Mouse (Mus musculus) 3134 (cell line): ENCODE results near the gene Morc3.
A peak's percentile ranks its signal among the peaks of the same experiment; 100 is the strongest.

Experiments used
- DNase-seq: peaks from one replicate; pipeline ENCODE4 v3.0.0-alpha.2; 2011; ENCODE audit warnings: low spot score; ENCODE audit not compliant: insufficient read length; ENCODE audit errors: extremely low read depth

Gene Morc3

DNA sequence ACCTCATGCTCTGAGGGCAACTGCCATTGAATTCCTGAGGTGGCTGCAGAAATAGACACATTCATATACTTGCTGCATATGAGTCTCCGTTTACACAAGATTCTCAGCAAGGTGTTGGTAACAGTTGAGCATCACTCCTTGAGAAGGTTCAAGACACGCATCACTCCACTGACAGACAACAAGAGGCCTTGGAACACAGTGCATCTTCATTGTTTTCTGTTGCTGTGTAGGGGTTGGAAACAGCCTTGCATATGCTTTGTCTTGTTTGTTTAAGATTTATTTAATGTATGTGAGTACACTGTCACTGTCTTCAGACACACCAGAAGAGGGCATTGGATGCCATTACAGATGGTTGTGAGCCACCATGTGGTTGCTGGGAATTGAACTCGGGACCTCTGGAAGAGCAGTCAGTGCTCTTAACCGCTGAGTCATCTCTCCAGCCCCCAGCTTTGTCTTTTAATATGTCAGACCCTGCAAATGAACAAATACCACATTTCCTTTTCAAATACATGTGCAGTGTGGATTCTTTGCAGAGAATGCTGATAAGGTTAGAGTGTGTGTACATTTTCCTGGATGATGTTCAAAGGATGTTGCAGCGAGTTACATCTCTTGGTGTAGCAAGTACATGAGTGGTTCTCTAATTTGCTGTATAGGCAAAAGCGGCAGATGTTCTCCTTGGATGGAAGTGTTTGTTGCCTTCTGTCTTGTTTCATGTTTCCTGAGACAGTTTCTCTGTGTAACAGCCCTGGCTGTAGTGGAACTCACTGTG is 45.9 kb downstream of the Morc3 start:
- DNase-seq = no peak

DNA sequence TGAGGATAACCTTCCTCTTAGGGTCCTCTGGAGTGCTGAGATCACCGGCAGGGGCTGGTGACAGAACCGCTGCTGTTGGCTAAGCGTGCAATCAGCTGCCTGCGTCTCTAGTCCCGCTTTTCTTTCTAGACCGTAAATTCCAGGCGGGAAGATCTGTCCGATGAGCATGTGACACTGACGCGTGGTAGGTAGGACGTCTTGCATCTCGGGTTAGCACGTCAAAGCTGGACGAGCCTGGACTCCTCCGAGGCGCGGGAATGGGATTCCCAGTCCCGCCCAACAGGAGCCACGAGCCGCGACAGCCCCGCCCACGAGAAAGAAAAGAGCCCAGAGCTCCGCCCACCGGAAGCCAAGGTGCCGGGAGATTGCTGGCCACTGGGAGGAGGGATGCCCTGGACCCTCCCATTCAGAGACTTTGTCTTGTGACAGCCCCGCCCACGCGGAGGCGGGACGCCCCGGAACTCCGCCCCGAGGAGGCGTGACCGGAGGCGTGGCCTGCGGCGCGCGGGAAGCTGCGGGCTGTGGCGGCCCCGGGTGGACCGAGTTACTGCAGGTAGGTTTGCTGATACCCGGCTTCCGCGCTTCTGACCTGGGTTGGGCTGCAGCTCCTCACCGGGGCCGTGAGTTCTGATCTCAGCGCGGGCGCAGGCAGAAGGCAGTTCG is 51.6 kb downstream of the Morc3 start, which contains the start of gene Chaf1b:
TSS of gene Chaf1b (plus strand) at position 479 of the 663 bp plus-strand sequence.
- DNase-seq = peak; percentile 98

DNA sequence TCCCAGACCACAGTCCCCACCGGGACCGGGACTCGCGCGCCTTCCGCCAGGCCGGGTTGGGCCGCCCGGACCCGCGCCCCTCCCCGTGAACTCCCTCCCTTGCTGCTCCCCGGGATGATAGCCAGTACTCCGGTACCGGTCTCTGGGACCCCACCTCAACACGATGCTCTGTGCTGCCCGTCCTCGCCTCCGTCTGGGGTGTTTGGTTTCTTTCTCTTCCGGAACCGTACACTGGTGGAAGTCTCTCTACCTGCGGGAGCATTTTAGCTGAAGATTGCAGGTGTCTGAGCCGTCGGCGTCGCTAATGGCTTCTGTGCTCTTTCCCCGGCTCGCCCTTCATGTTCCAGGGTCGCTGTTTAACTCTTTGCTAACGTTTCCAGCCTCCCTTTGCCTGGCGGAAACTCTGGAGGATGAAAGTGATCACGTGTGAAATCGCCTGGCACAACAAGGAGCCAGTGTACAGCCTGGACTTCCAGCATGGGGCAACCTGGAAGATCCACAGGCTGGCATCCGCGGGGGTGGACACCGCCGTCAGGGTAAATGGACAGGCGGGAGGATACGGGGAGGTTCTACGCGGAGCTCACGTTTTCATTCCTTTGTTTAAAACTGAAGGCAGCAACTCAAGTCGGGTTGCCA is 52.3 kb downstream of the Morc3 start:
- peak; percentile 56 for DNase-seq

DNA sequence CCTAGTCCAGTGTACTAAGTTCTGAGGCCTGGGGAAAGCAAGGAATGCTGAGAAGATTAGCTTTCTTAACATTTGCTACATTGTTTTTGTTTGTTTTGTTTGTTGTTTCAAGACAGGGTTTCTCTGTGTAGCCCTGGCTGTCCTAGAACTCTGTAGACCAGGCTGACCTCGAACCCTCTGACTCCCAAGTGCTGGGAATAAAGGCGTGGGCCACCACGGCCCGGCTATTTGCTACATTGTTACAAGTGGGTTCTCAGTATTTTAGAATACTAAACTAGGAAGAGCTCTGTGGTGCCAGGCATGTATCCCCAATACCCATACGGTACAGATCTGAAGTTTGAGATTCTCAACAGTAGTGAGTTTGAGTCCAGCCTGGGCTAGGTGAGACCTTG is 52.8 kb downstream of the Morc3 start:
- DNase-seq = no peak

DNA sequence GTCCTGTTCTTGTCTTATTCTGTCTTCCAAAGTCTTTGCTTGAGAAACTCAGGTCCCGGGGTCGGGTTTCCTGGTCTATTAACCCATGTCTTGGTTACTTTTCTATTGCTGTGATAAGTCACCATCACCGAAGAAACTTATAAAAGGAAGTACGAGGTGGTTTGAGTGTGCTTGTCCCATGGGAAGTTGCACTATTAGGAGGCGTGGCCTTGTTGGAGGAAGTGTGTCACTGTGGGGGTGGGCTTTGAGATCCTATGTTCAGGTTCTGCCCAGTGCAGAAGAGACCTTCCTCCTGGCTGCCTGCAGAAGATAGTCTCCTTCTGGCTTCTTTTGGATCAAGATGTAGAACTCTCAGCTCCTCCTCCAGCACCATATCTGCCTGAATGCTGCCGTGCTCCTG is 56.6 kb downstream of the Morc3 start:
- DNase-seq = no peak

DNA sequence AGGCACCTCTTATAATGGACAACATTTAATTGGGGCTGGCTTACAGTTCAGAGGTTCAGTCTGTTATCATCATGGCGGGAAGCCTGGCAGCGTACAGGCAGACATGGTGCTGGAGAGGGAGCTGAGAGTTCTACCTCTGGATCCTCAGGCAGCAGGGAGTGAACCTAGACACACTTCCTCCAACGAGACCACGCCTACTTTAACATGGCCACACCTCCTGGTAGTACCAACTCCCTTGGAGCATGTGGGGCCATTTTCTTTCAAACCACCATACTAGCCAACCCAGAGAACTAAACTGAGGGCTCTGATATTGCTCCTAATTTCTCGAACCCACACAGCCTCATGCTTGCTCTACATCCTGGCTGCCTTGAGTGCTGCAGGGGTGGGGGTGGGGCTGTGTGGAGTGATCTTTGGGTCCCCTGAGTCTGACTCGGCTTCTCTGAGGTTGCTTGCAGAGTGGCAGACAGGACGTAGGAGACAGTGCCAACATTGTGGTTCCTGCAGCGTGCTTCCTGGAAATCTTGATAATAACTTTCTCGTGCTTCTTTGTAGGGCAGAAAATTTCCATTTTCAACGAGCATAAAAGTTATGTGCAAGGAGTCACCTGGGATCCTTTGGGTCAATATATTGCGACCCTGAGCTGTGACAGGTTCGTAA is 59.2 kb downstream of the Morc3 start:
- DNase-seq = no peak

DNA sequence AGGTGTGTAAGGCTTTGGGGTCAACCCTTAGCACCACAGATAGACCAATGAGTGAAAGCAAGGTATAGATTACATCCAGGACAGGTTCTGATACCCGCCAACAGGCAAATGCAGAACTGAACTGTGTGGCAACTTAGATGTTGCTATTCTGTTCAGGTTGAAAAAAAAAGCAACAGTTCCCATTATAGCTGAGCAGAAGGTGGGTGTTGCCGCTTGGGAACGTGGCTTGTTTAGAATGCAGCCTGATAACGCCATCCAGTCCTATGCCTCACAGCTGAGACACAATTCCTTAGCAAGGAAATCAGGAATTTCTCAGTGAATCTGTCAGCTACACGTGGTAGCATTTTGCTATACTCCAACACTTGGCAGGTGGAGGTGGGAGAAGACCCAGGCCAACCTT is 61.4 kb downstream of the Morc3 start:
- DNase-seq = no peak

DNA sequence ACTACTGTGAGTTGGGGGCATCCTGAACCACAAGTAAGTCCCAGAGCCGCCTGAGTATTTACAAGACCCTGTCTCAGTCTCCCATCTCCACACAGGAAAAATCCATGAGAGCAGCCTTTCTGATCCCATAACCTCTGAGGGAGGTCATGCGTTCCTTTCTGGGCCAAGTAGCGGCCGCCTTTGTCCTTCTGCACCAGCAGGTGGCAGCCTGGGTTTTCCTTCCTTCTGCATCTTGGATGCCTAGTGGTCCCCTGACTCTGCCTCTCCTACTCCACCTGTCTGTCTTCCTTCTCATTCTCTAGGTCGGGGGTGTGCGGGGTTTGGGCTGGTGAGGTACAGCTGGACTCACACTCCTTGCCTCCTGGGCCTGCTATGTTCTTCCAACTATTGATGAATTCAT is 71.1 kb downstream of the Morc3 start:
- no peak for DNase-seq

DNA sequence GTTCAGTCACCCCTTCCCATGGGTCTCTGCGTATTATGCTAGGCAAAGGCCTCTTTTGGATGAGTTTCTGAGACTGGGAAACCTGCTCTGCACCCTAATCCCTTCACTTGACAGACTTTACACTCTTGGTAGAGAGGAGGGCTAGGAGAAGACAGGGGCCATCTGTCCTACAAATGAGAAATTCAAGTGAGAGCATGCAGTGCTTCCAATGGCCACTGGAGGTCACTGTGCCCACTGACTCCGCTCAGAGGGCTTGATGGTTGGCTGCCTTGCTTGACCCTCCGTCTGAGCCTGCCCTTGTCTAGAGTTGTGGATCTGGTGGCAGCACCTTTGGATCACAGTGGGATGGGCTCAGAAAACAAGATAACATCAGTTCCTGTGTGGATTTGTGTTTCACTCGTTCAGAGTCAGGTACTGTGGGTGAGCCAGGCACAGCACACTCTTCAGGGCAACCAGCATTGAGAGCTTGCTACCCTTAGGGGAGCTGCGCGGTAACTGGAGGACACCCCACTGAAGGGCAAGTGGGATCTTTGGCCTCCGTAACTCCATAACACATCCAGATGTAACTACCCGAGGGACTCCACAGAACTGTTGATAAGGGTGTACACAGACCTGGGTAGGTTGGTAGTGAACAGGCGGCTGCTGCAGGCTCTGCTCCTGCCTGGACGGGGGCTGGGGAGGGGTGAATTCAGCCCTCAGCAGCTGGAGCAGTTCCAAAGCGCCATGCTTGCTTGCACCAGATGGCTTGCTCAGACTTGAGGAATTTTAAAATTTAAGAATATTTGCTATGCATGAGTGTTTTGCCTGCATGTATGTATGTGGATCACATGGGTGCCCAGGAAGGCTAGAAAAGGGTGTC is 74.5 kb downstream of the Morc3 start:
- DNase-seq = no peak

DNA sequence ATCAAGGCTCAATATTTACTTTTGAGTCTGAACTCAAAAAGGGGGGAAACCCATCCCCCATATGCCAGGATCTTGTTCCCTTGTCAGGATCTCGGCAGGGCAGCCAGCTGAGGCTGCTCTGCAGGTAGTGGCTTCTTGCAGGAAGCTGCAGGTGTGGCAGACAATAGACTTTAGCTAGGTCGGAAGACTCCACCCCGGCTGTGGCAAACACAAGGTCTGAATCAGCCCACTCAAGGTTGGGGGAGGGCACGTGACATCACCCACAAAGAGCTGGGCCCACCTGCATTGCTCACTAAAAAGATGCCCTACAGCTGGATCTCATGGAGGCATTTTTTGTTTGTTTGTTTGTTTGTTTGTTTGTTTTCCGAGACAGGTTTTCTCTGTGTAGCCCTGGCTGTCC is 75.8 kb downstream of the Morc3 start:
- DNase-seq = no peak

DNA sequence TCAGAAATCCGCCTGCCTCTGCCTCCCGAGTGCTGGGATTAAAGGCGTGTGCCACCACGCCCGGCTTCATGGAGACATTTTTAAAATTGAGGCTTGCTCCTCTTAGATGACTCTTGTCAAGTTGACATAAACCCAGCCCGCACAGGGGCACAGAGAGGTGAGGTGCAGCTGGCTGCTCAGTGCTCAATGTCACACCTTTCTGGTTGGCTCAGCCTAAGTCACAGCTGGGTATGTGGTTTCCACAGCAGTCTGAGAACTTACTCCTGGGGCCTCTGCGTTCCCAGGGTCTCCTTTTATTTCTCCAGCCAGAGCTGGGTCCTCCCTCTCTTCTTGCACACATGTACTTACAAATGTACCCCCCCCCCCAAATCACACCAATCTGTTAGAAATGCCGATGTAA is 76.3 kb downstream of the Morc3 start:
- DNase-seq = no peak

DNA sequence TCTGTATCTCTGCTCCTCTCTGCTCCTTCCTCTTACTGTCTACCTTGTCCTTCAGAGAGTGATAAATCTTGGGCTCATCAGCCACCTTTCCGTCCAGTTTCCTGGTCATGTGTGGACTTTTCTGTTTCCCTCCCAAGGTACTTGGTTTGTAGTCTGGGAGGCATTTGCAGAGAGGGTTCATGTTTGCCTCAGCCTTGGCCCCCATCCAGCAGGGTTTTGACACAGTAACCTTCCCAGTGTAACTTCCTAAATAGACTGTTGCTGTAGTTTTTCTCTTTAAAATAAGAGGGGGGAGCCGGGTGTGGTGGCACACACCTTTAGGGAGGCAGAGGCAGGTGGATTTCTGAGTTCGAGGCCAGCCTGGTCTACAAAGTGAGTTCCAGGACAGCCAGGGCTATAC is 78.0 kb downstream of the Morc3 start:
- DNase-seq = no peak

DNA sequence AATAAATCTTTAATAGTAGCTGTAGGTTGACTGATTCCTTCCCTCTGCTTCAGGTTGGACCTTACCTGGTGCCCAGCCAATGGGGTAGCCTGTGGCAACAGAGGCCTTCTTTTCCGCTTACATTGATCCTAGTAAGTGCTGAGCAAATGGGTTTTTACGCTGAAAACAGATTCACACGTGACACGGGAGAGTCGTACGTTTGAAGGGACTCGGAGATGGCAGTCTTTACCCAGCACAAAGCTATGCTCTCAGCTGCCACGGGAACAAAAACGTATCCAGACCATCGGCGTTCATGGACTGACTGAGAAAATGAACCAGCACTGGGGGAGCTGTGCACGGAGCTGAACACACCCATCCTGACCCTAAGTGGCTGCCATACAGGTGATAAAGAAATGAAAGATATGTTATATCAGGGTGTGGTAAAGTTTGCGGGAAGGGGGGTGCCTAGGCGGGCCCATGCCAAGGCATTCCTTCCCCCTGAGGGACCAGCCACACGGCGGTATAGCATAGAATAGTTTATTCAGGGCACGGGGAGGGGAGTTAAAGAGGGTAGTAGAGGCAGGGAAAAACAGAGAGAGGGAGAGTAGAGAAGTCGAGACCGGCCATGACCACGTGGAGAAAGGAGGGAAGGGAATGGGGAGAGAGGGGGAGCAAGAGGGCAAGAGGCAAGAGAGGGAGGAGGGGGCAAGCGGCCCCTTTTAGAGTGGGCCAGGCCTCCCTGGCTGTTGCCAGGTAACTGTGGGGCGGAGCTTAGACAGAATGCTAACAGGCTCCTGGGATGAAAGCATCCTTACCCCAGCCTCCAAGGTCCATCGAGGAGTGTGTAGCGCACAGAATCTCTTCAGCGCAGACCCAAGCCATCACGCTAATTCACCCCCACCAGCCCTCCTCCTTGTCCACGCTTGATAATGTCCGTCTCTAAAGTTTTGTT is 79.1 kb downstream of the Morc3 start:
- no peak for DNase-seq

DNA sequence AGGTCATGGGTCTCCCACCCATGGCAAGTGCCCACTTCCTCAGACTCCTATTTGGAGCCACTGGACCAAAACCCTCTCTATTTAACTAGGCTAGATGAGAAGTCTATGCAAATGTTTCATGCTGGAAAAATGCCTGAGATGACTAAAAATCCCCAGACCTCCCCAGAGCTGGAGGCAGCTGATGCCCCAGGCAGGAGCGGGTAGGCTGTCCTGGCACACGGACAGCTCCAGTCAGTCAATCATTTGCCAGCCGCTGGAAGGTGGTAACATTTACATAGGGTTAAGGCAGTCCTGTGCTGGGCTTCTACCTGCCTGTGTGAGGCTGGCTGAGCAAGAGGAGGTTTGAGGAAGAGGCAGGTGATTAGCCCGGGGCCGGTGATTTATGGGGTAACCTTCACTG is 80.2 kb downstream of the Morc3 start:
- peak; percentile 56 for DNase-seq

DNA sequence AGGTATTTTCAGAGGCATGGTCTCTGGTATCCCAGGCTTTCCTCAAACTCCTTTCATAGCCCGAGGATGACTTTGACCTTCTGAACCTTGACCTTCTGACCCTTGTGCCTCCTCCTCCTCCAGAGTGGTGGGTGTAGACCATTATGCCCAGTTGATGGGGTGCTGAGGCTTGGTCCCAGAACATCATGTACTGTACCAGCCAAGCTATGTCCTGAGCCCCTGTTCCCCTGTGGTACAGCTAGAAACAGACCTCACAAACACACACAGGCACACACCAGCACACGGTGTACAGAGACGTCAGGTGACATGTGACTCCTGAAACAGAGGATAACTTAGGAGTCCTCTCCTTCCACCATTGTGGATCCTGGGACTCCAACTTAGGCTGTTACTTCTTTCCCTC is 80.9 kb downstream of the Morc3 start:
- no peak for DNase-seq

DNA sequence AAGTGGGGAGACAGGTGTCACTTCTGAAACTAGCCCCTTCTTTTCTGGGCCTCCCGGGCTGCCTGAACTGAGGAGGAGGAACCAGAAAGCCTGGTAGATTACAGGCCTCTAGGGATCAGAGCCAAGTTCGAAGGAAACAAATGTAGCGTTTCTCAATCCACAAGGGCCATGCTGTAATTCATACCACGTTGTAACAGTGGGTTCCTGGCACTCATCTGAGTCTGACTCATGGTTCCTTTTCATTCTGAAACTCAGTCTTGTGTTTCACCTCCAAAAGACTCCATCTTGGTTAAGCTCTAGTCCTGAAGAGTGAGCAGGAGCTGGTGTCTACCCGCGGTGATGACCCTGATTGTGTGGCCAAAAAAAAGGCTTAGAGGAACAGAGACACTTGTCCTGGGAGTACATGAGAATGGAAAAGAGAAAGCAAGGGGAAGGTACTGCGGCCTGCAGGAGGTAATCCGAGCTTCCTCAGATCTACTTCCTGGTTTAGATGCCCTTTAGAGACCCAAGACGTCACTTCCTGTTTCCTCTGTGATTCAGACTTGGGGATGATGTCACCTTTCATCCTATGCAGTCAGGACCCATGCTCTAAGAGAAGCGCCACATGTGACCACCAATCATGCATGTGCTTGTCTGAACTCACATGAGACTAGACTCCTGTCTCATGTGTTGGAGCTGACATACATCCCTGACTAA is 82.1 kb downstream of the Morc3 start:
- peak; percentile 63 for DNase-seq

DNA sequence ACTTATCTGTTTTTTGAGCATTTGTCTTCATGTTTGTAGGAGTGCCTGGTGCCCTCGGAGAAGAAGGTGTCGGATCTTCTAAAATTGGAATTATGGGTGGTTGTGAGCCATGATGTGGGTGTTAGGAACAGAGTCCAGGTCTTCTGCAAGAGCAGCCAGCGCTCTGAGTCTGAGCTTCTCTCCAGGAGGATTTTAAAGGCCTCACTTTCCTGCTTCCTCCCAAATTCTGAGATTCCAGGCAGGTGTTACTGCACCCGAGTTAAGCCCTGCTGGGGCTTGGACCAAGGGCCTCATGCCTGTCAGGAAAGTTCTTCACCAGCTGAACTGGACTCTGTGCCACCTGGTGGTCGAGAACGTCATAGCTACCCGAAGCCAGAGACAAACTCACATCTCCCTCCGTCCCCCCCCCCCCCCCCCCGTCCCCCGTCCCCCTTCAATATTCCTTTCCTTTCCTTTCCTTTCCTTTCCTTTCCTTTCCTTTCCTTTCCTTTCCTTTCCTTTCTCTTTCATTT is 83.5 kb downstream of the Morc3 start:
- no peak for DNase-seq
